Mouse (Mus musculus) hindbrain, embryonic 15.5 days (tissue): Measurements from ENCODE around the gene Shcbp1. TPM values are rescaled to one million over a fixed set of nuclear protein-coding genes. Genes with fewer than 3 reads are reported as not detected.
"Not testable (repeated sequence)": the region's sequence is repeated elsewhere in the genome, so short reads cannot be mapped to it uniquely, and the experiment has no call there.

ENCODE experiments used
- ATAC-seq: fragments of 200-750 bp; cut with Nextera tagmentation; 2 replicates; pipeline ENCODE4 v1.8.0; 2017; ENCODE audit warnings: low read depth, moderate number of reproducible peaks, moderate TSS enrichment; ENCODE audit not compliant: low FRiP score
- H3K27ac ChIP-seq: fragments of 300-500 bp; sonication (generic); replicated peaks from 2 replicates; pipeline ENCODE4 v1.5.1; 2015; ENCODE audit warnings: mild to moderate bottlenecking, inconsistent platforms
- H3K27me3 ChIP-seq: fragments of 300-500 bp; sonication (generic); 2 replicates; pipeline ENCODE4 v1.6.1; 2015; ENCODE audit warnings: control low read depth, inconsistent platforms
- H3K36me3 ChIP-seq: fragments of 300-500 bp; sonication (generic); 2 replicates; pipeline ENCODE4 v1.6.1; 2015; ENCODE audit warnings: control low read depth, inconsistent platforms
- H3K4me1 ChIP-seq: fragments of 300-500 bp; sonication (generic); replicated peaks from 2 replicates; pipeline ENCODE4 v1.6.1; 2015; ENCODE audit warnings: control low read depth, inconsistent platforms
- H3K4me2 ChIP-seq: fragments of 300-500 bp; sonication (generic); 2 replicates; pipeline ENCODE4 v1.6.1; 2015; ENCODE audit warnings: moderate library complexity, mild to moderate bottlenecking, inconsistent platforms
- H3K4me3 ChIP-seq: fragments of 300-500 bp; sonication (generic); 2 replicates; pipeline ENCODE4 v1.5.1; 2015; ENCODE audit warnings: mild to moderate bottlenecking, inconsistent platforms
- H3K9ac ChIP-seq: fragments of 300-500 bp; sonication (generic); 2 replicates; pipeline ENCODE4 v1.6.1; 2015; ENCODE audit warnings: inconsistent platforms
- H3K9me3 ChIP-seq: fragments of 300-500 bp; sonication (generic); 2 replicates; pipeline ENCODE4 v1.6.1; 2016; ENCODE audit warnings: control low read depth, inconsistent platforms
- WGBS: fragments of 180-500 bp; shearing (Covaris S2); methylation state at CpG from one replicate; pipeline ENCODE4 v1.1.7; 2015; 5-methylcytosine and 5-hydroxymethylcytosine counted together
- polyA plus RNA-seq: library from polyadenylated mRNA; unstranded; fragments of >200 nt; fragmentation: Nextera tagmentation; extraction: Ambion mirVana; gene quantifications from 2 replicates; pipeline ENCODE4 v1.2.1, GENCODE M21; 2015

The Shcbp1 gene
- 11.2 and 14.6 TPM in 2 replicates for polyA plus RNA-seq

- peak; percentile 97 for ATAC-seq
- H3K27me3 ChIP-seq: no peaks in the 10 kb centered on the region
Observed at GRCm38 (mm10) chr8:4779254-4780055, at the start of gene Shcbp1. Gene Shcbp1 (minus strand): TSS chr8:4779567.

DNA sequence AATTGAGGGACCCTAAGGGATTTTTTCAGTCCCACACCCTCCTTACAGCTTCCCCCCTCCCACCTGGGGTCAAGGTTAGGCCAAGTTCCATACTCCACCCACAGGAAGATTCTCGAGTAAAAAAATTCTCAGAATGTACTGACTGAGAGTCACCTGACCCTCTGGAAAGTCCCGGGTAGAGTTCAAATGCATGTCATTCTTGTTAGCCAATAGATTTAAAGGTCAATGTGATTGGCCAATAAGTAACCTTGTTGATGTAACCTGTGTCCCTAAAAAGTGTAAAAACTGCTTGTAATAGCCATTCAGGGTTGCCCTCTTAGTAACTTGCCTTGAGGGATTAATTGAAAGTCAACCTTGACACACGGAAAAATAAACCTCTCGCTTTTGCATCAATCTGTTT, 29.5 kb upstream of the Shcbp1 start:
- ATAC-seq: no peak

More at GRCm38 (mm10) chr8:4779254-4780055, at the start of gene Shcbp1:
- peak within 1 kb of the TSS; percentile 41 for H3K9ac ChIP-seq
- 6% methylated on average over 29 of the region's 29 CpGs for WGBS
- peak within 1 kb of the TSS; percentile 59 for H3K4me3 ChIP-seq
- H3K4me1 ChIP-seq: peaks cover 6% of the 10 kb centered on the region
- H3K36me3 ChIP-seq: no peaks in the 10 kb centered on the region
- no peaks in the 10 kb centered on the region for H3K9me3 ChIP-seq
- H3K4me2 ChIP-seq: peak within 1 kb of the TSS; percentile 88
- H3K27ac ChIP-seq: no peak within 1 kb of the TSS

DNA sequence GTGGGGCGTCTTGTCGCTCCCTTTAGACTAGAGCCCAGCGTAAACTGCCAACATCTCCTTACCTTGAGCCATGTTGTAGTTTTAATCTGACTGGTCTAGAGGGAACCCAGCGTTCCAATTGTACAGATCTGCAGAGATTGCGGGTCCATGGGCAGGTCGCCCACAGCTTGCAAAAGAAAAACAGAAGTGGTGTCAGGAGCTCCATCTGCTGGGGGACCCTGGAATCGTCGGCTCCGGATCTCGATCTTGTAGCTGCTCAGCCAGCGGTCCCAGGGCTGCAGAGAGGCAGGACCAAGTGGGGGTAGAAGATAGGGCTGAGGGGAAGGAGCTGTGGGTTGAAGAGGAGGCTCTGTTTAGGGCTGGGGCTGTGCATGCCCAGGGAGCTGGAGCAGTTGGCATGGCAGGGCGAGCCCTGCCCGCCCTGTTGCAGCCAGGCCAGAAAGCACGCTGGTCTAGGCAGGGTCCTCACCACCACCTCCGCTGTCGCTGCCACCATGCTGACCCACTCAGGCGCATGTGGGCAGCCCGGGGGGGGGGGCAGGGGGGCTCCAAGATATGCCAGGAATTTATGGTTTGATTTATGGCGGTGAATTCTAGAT, 21.3 kb upstream of the Shcbp1 start:
- Histone ChIP-seq H3K9ac (no peak overlapping the region), H3K4me2 (no peak overlapping the region), H3K4me1 (no peaks in the 10 kb centered on the region), H3K36me3 (no peaks in the 10 kb centered on the region), H3K4me3 (no peak overlapping the region), H3K9me3 (no peaks in the 10 kb centered on the region), H3K27ac (no peak overlapping the region), H3K27me3 (no peaks in the 10 kb centered on the region)
- ATAC-seq: 0 out of 2 replicates have a peak, but pooled peaks have one; percentile 45
- 62% methylated on average over 19 of the region's 19 CpGs for WGBS

More for the DNA sequence above, 29.5 kb upstream of the Shcbp1 start:
- Histone ChIP-seq H3K27ac (no peak overlapping the region), H3K27me3 (no peaks in the 10 kb centered on the region), H3K36me3 (no peaks in the 10 kb centered on the region), H3K9me3 (no peaks in the 10 kb centered on the region), H3K4me3 (no peak overlapping the region), H3K4me1 (no peaks in the 10 kb centered on the region), H3K4me2 (no peak overlapping the region), H3K9ac (no peak overlapping the region)
- WGBS: 89% methylated on average over 4 of the region's 4 CpGs

GRCm38 (mm10) chr8:4778266-4778665, 1.1 kb downstream of the Shcbp1 start:
- H3K4me1 ChIP-seq: peaks cover 6% of the 10 kb centered on the region
- no peaks in the 10 kb centered on the region for H3K36me3 ChIP-seq
- H3K27me3 ChIP-seq: no peaks in the 10 kb centered on the region
- no peak; the same call in 1 of the 2 replicates for ATAC-seq
- H3K4me2 ChIP-seq: peak overlapping the region; percentile 88; the same call in 1 of the 2 replicates
- no peak overlapping the region for H3K4me3 ChIP-seq
- no peak overlapping the region for H3K9ac ChIP-seq
- H3K9me3 ChIP-seq: no peaks in the 10 kb centered on the region
- WGBS: 83% methylated on average over 6 of the region's 6 CpGs
- H3K27ac ChIP-seq: no peak overlapping the region

GRCm38 (mm10) chr8:4764751-4765150, 14.6 kb downstream of the Shcbp1 start:
- H3K9ac ChIP-seq: no peak overlapping the region
- no peak overlapping the region for H3K4me3 ChIP-seq
- no peaks in the 10 kb centered on the region for H3K36me3 ChIP-seq
- H3K27me3 ChIP-seq: no peaks in the 10 kb centered on the region
- no peaks in the 10 kb centered on the region for H3K9me3 ChIP-seq
- H3K4me1 ChIP-seq: no peaks in the 10 kb centered on the region
- ATAC-seq: no peak
- 90% methylated on average over 4 of the region's 4 CpGs for WGBS
- no peak overlapping the region for H3K4me2 ChIP-seq
- no peak overlapping the region for H3K27ac ChIP-seq

GRCm38 (mm10) chr8:4753048-4753447, 26.3 kb downstream of the Shcbp1 start:
- 92% methylated on average over 5 of the region's 5 CpGs for WGBS
- Histone ChIP-seq H3K27ac (no peak overlapping the region), H3K4me1 (no peaks in the 10 kb centered on the region)

DNA sequence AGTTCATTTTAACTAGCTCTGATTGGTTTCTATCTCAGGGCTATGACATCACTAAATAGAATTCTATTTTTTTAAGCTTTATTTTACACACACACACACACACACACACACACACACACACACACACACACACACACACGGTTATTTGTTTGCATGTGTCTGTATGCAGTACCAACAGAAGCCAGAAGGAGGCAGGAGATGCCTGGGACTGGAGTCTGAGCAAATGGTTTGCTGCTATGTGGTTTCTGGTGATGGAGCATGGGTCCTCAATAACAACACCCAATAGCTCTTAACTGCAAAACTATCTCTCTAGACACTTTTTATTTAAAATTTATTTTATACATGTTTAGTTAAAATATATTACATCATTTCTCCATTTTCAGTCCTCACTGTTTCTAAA, 48.4 kb downstream of the Shcbp1 start:
- no peaks in the 10 kb centered on the region for H3K9me3 ChIP-seq
- ATAC-seq: no peak
- H3K36me3 ChIP-seq: no peaks in the 10 kb centered on the region
- H3K27me3 ChIP-seq: no peaks in the 10 kb centered on the region
- H3K4me2 ChIP-seq: no peak overlapping the region
- 62% methylated on average over 1 of the region's 1 CpGs for WGBS
- no peak overlapping the region for H3K4me3 ChIP-seq
- H3K27ac ChIP-seq: no peak overlapping the region
- no peaks in the 10 kb centered on the region for H3K4me1 ChIP-seq
- no peak overlapping the region for H3K9ac ChIP-seq

More at GRCm38 (mm10) chr8:4753048-4753447, 26.3 kb downstream of the Shcbp1 start:
- Histone ChIP-seq H3K36me3 (no peaks in the 10 kb centered on the region), H3K9me3 (no peaks in the 10 kb centered on the region), H3K4me2 (no peak overlapping the region), H3K27me3 (no peaks in the 10 kb centered on the region), H3K4me3 (no peak overlapping the region), H3K9ac (no peak overlapping the region)
- no peak for ATAC-seq

GRCm38 (mm10) chr8:4715546-4715945, 63.8 kb downstream of the Shcbp1 start:
- no peaks in the 10 kb centered on the region for H3K27me3 ChIP-seq
- ATAC-seq: no peak
- no peaks in the 10 kb centered on the region for H3K4me1 ChIP-seq
- 64% methylated on average over 2 of the region's 2 CpGs for WGBS
- H3K4me3 ChIP-seq: no peak overlapping the region
- H3K4me2 ChIP-seq: no peak overlapping the region
- H3K36me3 ChIP-seq: no peaks in the 10 kb centered on the region
- H3K9me3 ChIP-seq: no peaks in the 10 kb centered on the region
- no peak overlapping the region for H3K9ac ChIP-seq
- H3K27ac ChIP-seq: no peak overlapping the region

DNA sequence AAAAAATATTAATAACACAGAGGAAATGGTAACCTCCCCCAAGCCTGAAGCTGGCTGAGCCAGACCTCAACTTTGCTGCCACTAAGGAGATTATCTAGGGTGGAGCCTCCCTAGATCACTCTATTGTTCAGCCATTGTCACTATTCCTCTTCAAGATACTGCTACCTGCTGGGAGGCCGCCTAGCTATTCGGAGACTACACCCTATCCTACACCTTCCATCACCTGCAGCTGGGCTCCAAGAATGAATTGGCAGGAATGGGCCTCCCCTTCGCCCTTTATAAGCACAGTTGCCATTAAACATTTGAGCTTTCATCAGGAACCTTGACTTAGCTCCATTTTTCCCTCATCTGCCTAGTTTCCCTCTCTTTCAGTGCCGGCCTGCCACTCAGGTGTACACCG, 71.0 kb downstream of the Shcbp1 start:
- not testable (repeated sequence) for H3K4me1 ChIP-seq, H3K9ac ChIP-seq, H3K4me3 ChIP-seq, H3K36me3 ChIP-seq, H3K4me2 ChIP-seq, ATAC-seq, H3K27ac ChIP-seq, H3K9me3 ChIP-seq, H3K27me3 ChIP-seq
- 73% methylated on average over 5 of the region's 5 CpGs for WGBS

GRCm38 (mm10) chr8:4707916-4708315, 71.5 kb downstream of the Shcbp1 start:
- not testable (repeated sequence) for H3K9me3 ChIP-seq, H3K27ac ChIP-seq, H3K4me1 ChIP-seq, H3K4me2 ChIP-seq, H3K9ac ChIP-seq, H3K36me3 ChIP-seq, H3K27me3 ChIP-seq, H3K4me3 ChIP-seq, ATAC-seq
- WGBS: 86% methylated on average over 7 of the region's 7 CpGs

GRCm38 (mm10) chr8:4691634-4692033, 87.7 kb downstream of the Shcbp1 start:
- no peak overlapping the region for H3K4me2 ChIP-seq
- no peak overlapping the region for H3K9ac ChIP-seq
- no peak overlapping the region for H3K4me3 ChIP-seq
- no peaks in the 10 kb centered on the region for H3K27me3 ChIP-seq
- ATAC-seq: no peak
- H3K27ac ChIP-seq: no peak overlapping the region
- WGBS: 54% methylated on average over 1 of the region's 1 CpGs
- H3K4me1 ChIP-seq: no peaks in the 10 kb centered on the region
- H3K9me3 ChIP-seq: no peaks in the 10 kb centered on the region
- no peaks in the 10 kb centered on the region for H3K36me3 ChIP-seq
